Mouse (Mus musculus) layer of hippocampus, postnatal 10 days (tissue): ENCODE data around the gene Tjp2. TPM values are rescaled to one million over a fixed set of nuclear protein-coding genes. Genes with fewer than 3 reads are reported as not detected.

Experiments used
- DNase-seq, 2 experiments: peaks; one replicate each; pipeline ENCODE4 v3.0.0; 2021; ENCODE audit warnings: low spot score in 2 of 2
- total RNA-seq, 2 experiments: library from RNA; stranded (reverse); gene quantifications; 2 replicates each; pipeline ENCODE4 v1.2.3; 2021

The Tjp2 gene
- total RNA-seq, 2 experiments from 2014 or later, result 20.7 to 25.9 TPM

- DNase-seq, result no peak
Measured at GRCm38 (mm10) chr19:24180415-24180814, 44.4 kb downstream of the Tjp2 start.

- DNase-seq, result no peak
Measured at GRCm38 (mm10) chr19:24178086-24178485, 46.7 kb downstream of the Tjp2 start.

DNA sequence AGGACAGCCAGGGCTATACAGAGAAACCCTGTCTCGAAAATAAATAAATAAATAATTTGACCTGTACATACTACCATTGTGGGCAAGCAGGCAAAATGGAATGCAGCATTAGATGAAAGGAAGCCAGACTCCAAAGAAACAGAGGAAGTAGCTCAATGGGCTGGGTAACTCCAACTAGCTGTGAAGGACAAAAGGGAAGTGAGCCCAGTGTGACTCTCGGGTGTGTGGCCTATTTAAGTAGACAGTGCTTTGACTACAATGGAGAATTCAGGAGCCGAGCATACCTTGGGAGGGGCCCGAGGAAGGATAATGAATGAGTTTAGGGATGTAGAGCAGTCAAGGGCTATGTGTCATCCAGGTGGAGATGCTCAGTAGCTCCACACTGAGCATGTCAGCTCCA, 48.1 kb downstream of the Tjp2 start:
- DNase-seq, result no peak

DNA sequence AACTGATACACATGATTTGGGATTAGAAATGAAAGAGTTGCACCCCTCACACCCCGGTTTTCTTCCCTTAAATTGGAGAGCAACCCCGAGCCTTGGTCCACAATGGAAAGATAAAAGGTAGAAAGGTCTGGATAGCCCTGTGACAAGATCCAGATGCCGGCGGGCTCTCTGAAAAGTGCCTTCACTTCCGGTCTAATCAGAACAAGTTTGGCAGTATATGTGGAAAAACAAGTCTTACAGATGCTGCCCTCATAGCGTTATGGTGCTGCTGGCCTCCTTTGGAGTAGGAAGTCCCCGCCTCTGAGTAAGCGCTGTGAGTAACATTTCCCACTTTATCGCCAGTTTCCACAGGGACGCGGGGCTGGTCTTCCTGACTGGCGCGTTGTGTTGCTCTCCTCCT, 49.9 kb downstream of the Tjp2 start:
- no peak for DNase-seq

DNA sequence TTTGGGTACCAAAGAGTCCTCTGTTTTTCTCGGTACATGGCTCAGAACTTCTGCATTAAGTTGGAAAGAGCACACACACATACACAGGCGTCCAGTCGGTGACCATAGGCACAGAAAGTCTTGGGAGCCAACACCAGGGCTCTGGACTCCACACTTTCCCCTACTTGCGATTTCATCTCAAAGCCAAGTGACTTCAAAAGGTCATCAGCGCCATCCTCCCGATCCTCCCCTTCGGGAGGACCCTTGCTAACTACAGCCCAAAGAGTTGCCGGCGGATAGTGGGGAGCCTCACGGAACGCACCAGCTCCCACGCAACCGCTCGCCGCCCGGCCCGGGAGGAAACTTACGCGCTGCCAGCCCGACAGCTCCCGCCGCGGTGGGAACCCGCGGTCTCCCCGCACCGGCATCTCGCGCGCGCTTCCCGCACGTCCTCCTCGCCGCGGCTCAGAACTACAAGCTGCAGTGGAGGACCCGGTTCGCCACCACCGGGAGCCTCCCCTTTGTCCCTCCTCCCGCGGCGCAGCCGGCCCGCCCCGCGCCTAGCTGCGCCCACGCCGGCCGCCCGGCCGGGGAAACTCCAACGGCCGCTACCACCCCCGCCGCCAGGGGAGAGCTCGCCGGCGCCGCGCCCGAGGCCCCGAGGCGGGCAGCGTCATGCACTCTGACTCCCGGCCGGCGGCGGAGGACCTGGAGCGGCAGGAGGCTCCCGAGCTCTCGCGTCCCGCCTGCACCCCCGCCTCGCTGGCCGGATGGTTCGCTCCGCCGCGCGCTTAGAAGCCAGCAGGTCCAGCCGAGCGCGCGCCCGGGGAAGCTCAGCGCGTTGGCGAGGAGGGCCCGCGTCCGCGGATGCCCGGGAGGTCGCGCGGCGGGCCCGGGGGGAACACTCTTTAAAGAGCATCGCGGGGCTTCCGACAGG, 51.0 kb downstream of the Tjp2 start:
- peak; percentile 87 to 93 for DNase-seq

GRCm38 (mm10) chr19:24173020-24173419, 51.8 kb downstream of the Tjp2 start:
- no peak for DNase-seq

- DNase-seq, result no peak
Measured at GRCm38 (mm10) chr19:24168531-24168930, 56.3 kb downstream of the Tjp2 start.

DNA sequence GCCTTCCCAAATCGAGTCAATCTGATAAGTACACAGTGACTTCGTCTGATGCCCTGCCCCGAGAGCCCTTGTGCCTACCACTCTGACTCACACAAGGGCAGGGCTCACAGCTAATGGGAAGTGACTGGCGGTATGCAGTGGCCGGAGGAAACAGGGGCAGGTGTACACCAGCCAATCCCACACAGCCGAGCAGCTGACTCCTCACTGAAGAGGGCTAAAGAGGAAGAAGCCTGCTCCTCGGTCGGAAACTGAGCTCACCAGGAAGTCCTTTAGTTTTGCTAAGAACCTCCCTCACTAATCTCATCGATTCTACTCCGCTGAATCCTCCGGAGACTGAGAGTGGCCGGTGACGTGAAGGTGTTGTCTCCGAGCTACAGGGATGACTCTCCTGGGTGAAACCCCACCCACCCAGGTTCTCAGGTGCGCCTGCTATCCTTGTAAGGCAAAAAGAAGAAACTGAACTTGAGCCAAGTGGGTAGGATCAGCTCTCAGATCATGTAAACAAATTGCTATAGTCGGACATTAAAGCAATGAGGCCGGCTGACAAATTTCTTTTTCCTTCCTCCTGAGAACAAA, 58.2 kb downstream of the Tjp2 start:
- DNase-seq, result no peak

- DNase-seq, result no peak
Measured at GRCm38 (mm10) chr19:24163974-24164373, 60.9 kb downstream of the Tjp2 start.

- no peak for DNase-seq
Measured at GRCm38 (mm10) chr19:24160460-24160859, 64.4 kb downstream of the Tjp2 start.

GRCm38 (mm10) chr19:24159751-24160150, 65.1 kb downstream of the Tjp2 start:
- DNase-seq, result no peak

DNA sequence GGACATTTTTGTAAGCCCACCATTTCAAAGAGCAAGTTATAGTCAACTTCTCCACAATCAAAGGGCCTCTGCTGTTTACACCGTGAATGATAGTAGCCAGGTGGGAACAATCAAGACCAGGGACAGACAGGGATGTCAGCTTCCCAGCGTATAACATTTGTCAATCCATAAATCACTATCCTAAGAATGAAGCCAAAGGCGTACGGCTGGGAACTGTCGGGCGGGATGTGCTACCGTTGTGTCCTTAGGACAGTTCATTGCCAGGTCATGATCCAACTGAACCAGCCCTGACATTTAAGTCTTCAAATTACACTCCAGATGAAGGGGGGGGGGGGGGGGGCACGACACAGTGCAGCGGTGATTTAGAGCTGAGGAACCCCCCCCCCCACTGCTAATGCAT, 65.5 kb downstream of the Tjp2 start:
- DNase-seq, result no peak

GRCm38 (mm10) chr19:24156067-24156455, 68.8 kb downstream of the Tjp2 start:
- DNase-seq, result no peak

DNA sequence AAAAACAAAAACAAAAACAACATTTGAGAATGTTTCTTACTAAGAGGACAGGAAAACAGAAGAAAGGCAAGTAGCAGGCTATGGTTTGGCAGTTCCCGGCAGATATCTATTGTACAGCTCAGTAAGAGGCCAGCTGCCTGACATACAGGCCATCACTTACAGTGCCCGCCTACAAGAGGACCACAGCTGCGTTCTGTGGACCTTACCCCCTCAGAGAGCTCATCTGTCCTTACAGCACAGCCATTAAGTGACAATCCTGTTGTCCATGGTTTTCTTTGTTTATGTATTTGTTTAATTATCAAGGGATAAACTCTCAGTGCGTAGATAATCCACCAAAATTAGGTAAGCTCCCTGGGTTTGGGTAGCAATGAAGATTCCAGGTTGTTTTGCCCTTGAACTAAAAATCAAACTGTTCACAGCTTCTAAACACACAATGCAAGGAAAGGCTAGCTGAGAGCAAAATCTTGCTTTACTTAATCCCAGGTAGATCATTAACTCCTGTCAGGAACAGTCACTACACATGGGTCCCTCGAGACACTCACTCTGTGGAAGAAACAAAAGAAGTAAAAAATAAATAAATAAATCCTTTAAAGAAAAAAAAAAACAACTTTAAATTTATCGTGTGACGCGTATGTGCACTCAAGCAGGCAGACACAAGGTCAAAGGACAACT, 69.3 kb downstream of the Tjp2 start:
- no peak for DNase-seq

DNA sequence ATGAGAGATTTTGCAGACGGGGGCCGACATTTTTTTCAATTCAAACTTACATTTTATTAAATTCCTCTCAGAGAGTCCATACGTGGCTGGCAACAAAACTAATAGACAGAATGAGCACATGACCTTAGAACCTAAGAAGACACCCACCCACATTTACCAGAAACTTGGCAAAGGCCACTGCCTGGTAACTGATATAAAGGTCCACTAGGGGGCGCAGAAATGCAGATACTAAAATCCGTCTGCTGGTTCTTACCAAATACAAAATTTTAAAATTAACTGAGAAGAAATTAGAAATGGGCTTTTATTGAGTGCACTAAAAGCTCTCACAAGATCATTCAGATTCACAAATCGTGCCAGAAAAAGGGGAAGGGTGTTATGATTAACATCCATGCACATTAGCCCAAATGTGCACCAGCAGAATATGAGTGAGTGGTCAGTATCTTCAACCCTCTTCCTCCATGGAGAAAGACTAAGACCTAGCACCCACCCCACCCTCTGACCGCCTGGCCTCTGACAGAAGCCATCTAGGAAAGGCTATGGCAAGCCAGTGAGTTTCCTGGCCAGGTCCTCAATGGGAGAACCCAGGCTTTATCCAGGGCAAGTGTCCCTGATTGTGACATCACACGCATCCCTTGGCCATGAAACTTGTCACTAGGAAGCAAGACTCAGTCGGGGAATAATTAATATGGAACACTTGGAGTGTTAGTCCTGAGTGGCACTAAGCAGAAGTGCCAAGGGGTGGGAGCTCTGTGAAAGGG, 71.4 kb downstream of the Tjp2 start:
- peak; percentile 49 to 66 for DNase-seq

DNA sequence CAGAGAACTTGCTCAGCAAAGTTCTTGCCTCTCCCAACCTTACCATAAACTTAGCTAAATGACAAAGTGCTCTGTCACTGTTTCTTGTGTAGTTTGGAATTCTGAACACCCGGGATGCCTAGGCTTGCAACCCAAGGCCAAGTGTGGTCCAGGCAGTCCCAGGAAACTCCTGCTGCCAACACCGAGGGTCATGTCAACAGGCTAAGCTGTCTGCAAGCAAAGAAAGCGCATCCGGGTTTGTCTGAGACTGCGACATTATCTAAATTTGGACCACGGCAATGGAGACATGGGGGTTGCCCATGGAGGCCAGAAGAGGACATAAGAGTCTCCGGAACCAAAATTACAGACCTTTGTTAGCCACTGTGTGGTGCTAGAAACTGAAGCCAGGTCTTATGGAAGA, 80.8 kb downstream of the Tjp2 start:
- no peak for DNase-seq

DNA sequence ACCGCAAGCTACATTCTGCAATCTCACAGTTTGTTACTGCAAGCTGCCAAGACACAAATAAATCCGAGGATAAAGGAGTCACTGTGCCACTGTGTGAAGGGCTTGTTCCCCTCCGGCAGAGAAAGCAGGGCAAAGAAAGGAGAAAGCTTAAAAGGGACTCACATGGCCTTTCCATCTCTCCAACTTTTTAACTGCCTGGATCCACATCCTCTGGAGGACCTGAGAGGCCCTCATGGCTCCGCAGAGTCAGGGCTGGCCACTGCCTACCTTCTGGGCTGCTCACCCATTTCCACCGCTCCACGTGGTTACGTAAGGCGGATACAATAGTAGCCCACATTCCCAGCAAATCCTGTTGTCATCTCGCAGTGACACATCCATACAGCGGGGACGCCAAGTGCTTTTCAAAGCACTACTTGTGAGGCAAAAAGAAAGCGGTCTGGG, 82.2 kb downstream of the Tjp2 start:
- peak; percentile 47 to 61 for DNase-seq

GRCm38 (mm10) chr19:24140298-24140697, 84.5 kb downstream of the Tjp2 start:
- no peak for DNase-seq

GRCm38 (mm10) chr19:24137392-24137791, 87.4 kb downstream of the Tjp2 start:
- DNase-seq, result no peak

DNA sequence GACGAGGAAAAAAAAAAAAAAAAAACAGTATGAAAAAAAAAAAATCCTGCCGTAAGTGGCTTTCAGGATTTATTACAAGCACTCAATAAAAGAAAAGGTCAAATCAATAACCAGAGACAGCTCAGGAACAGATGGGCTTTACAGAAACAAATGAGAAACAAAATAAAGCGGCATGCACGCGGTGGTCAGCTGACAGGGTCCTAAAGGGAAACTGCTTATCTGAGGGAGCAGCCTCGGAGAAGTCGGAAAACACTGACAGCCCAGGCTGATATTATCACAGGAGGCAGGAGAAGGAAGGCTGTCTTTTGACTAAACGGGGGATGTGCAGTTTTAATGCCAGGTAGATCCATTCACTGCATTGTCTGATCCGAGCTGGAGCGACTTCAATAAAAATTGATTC, 89.8 kb downstream of the Tjp2 start:
- no peak for DNase-seq

DNA sequence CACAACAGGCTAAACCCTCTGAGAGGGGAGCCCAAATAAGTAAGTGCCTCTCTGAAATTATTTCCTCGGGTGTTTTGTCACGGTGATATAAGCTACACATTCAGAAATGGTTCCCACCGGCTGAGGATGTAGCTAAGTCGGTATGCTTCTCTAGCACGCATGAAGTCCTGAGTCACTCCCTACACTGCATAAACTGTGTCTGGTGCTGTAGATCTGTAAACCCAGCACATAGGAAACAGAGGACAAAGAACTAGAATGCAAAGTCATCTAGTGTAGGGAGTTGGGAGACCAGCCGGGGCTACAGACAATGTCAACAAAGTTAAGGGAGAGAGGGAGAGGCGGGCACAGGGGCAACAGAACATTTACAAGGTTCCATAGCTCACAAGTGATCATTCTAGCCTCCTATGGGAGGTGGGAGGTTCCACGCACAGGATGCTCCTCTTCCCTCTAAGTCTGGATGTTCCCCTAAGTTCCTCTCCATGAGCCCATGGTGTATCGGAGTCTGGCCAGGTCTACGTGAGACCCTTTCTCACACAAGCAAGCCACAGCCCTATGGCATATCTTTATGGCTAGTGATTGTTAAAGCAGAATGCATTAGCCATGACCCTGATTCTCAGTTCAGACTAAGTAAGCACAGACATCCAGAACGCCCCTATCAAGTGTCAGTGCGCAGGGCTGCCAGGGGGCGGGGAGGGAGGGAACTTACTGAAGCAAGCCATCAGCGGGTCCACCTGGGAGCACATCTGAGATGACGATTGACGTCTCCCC, 90.5 kb downstream of the Tjp2 start:
- no peak for DNase-seq
